Mouse (Mus musculus) right cerebral cortex, adult 2 months (tissue): Measurements from ENCODE around the gene Nthl1.

Source experiments
- DNase-seq, 2 experiments: peaks; one replicate each; pipeline ENCODE4 v3.0.0; 2021 to 2022; ENCODE audit warnings: low spot score in 2 of 2

Nthl1 gene

GRCm38 (mm10) chr17:24628646-24629045, 3.8 kb upstream of the Nthl1 start:
- DNase-seq, result peak; percentile 72 to 82

GRCm38 (mm10) chr17:24630072-24630471, 2.4 kb upstream of the Nthl1 start:
- peak; percentile 44 to 50 for DNase-seq

GRCm38 (mm10) chr17:24632813-24633449, 451 bp downstream of the Nthl1 start:
- peak in 1 of 2 experiments; percentile 31 for DNase-seq

GRCm38 (mm10) chr17:24633831-24634230, 1.4 kb downstream of the Nthl1 start:
- no peak for DNase-seq

- peak; percentile 33 to 64 for DNase-seq
These were observed 2.5 kb downstream of the Nthl1 start for GRCm38 (mm10) chr17:24635024-24635423.

GRCm38 (mm10) chr17:24635694-24636093, 3.2 kb downstream of the Nthl1 start:
- DNase-seq, result no peak

GRCm38 (mm10) chr17:24636781-24637481, 4.5 kb downstream of the Nthl1 start:
- DNase-seq, result no peak

GRCm38 (mm10) chr17:24638214-24638613, 5.7 kb downstream of the Nthl1 start:
- no peak for DNase-seq

- DNase-seq, result no peak
These were observed 6.4 kb downstream of the Nthl1 start for GRCm38 (mm10) chr17:24638840-24639239.

GRCm38 (mm10) chr17:24639571-24639988, 7.1 kb downstream of the Nthl1 start:
- no peak for DNase-seq

GRCm38 (mm10) chr17:24640119-24640518, 7.6 kb downstream of the Nthl1 start:
- no peak for DNase-seq

- DNase-seq, result no peak
These were observed 8.1 kb downstream of the Nthl1 start for GRCm38 (mm10) chr17:24640581-24640980.

GRCm38 (mm10) chr17:24641944-24642343, 9.5 kb downstream of the Nthl1 start:
- no peak for DNase-seq

- DNase-seq, result no peak
These were observed 10.4 kb downstream of the Nthl1 start for GRCm38 (mm10) chr17:24642791-24643343.

- DNase-seq, result no peak
These were observed 11.7 kb downstream of the Nthl1 start for GRCm38 (mm10) chr17:24644030-24644715.

GRCm38 (mm10) chr17:24644875-24645721, 12.6 kb downstream of the Nthl1 start:
- no peak for DNase-seq

GRCm38 (mm10) chr17:24645916-24646315, 13.4 kb downstream of the Nthl1 start:
- no peak for DNase-seq

- no peak for DNase-seq
These were observed 13.9 kb downstream of the Nthl1 start for GRCm38 (mm10) chr17:24646381-24646780.

- DNase-seq, result no peak
These were observed 15.0 kb downstream of the Nthl1 start for GRCm38 (mm10) chr17:24647493-24647892.

- DNase-seq, result no peak
These were observed 16.4 kb downstream of the Nthl1 start for GRCm38 (mm10) chr17:24648731-24649377.

GRCm38 (mm10) chr17:24649581-24650069, 17.1 kb downstream of the Nthl1 start:
- no peak for DNase-seq
